Mouse (Mus musculus) C2C12 (cell line): ENCODE measurements around the gene Btnl10.
A peak's percentile ranks its signal among the peaks of the same experiment; 100 is the strongest.

Experiments
- CTCF ChIP-seq: IDR thresholded peaks from one replicate; pipeline ENCODE4 v1.5.1; 2011; ENCODE audit not compliant: control insufficient read depth, insufficient read depth, insufficient read length
- USF1 ChIP-seq: IDR thresholded peaks from one replicate; pipeline ENCODE4 v1.6.1; 2011; ENCODE audit warnings: low read depth, mild to moderate bottlenecking, control low read depth, moderate library complexity

- TF ChIP-seq CTCF, result peak; percentile 15
- no peak for TF ChIP-seq USF1
Measured at GRCm38 (mm10) chr11:58914461-58915028, 3.2 kb upstream of the Btnl10 start.
